Mouse (Mus musculus) midbrain, embryonic 11.5 days (tissue): ENCODE measurements around the gene Vps53. TPM values are rescaled to one million over a fixed set of nuclear protein-coding genes. Genes with fewer than 3 reads are reported as not detected.
A peak's percentile ranks its signal among the peaks of the same experiment; 100 is the strongest.
"Not testable (repeated sequence)": the region's sequence is repeated elsewhere in the genome, so short reads cannot be mapped to it uniquely, and the experiment has no call there.

Experiments
- ATAC-seq: fragments of 200-750 bp; cut with Nextera tagmentation; 2 replicates; pipeline ENCODE4 v1.8.0; 2017; ENCODE audit warnings: moderate TSS enrichment, moderate library complexity; ENCODE audit not compliant: low FRiP score
- DNase-seq: peaks from one replicate; pipeline ENCODE4 v3.0.0; 2015; ENCODE audit warnings: low spot score; ENCODE audit errors: missing footprints
- H3K27ac ChIP-seq: fragments of 300-500 bp; sonication (generic); 2 replicates; pipeline ENCODE4 v1.5.1; 2014; ENCODE audit warnings: low read depth, low read length
- H3K27me3 ChIP-seq: fragments of 300-500 bp; sonication (generic); 2 replicates; pipeline ENCODE4 v1.6.1; 2014; ENCODE audit warnings: mild to moderate bottlenecking, low read length, moderate library complexity, mixed read lengths; ENCODE audit not compliant: control insufficient read depth, insufficient read depth
- H3K36me3 ChIP-seq: fragments of 300-500 bp; sonication (generic); 2 replicates; pipeline ENCODE4 v1.6.1; 2014; ENCODE audit warnings: mild to moderate bottlenecking, low read length, moderate library complexity, mixed read lengths; ENCODE audit not compliant: control insufficient read depth, insufficient read depth
- H3K4me1 ChIP-seq: fragments of 300-500 bp; sonication (generic); 2 replicates; pipeline ENCODE4 v1.6.1; 2014; ENCODE audit warnings: low read length; ENCODE audit not compliant: control insufficient read depth, insufficient read depth
- H3K4me2 ChIP-seq: fragments of 300-500 bp; sonication (generic); 2 replicates; pipeline ENCODE4 v1.6.1; 2014; ENCODE audit warnings: mild to moderate bottlenecking, moderate library complexity
- H3K4me3 ChIP-seq: fragments of 300-500 bp; sonication (generic); 2 replicates; pipeline ENCODE4 v1.5.1; 2014; ENCODE audit warnings: low read depth, low read length
- H3K9ac ChIP-seq: fragments of 300-500 bp; sonication (generic); 2 replicates; pipeline ENCODE4 v1.6.1; 2014; ENCODE audit warnings: low read length
- H3K9me3 ChIP-seq: fragments of 300-500 bp; sonication (generic); 2 replicates; pipeline ENCODE4 v1.6.1; 2016; ENCODE audit warnings: low read length; ENCODE audit not compliant: control insufficient read depth
- WGBS: fragments of 180-500 bp; shearing (Covaris S2); extraction: QIAGEN DNeasy Blood & Tissue Kit; methylation state at CpG from one replicate; pipeline ENCODE4 v1.1.7; 2014; 5-methylcytosine and 5-hydroxymethylcytosine counted together
- polyA plus RNA-seq: library from polyadenylated mRNA; unstranded; fragments of >200 nt; fragmentation: Nextera tagmentation; extraction: Ambion mirVana; gene quantifications from 2 replicates; pipeline ENCODE4 v1.2.1, GENCODE M21; 2014

Vps53 gene
- polyA plus RNA-seq, 1 experiment from 2014 or later, result 44.2 TPM

DNA sequence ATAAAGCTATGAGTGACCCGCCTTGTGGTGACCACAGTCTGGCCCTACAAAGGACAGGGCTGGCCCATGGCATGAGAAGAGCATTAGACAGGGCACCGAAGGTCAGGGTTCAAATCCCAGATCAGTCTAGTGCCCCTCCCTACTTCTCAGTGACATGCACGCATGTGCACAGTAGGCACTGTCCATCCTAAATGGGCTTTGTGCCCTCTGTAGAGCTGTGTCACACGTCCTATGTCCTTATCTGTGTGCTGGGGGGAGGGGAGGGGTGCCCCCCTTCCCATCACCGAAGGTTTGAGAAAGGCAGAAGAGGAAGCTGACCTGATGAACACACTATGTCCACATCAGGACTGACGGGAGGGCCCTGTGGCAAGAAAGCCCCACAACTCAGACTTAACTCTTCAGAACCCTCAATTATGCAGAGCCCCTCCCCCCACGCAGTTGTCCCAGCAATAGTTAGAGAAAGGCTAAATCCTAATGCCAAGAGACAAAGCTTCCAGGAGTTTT lies 154.3 kb downstream of the Vps53 start:
- H3K36me3 ChIP-seq, result no peaks in the 10 kb centered on the region
- peaks cover 3% of the 10 kb centered on the region; the same call in 1 of the 2 replicates for H3K27me3 ChIP-seq
- DNase-seq, result no peak
- no peak for ATAC-seq
- H3K9me3 ChIP-seq, result no peaks in the 10 kb centered on the region
- peaks cover 14% of the 10 kb centered on the region for H3K4me1 ChIP-seq
- H3K27ac ChIP-seq, result no peak overlapping the region
- no peak overlapping the region for H3K4me3 ChIP-seq
- WGBS, result 47% methylated on average over 7 of the region's 7 CpGs
- no peak overlapping the region for H3K9ac ChIP-seq
- H3K4me2 ChIP-seq, result no peak overlapping the region

DNA sequence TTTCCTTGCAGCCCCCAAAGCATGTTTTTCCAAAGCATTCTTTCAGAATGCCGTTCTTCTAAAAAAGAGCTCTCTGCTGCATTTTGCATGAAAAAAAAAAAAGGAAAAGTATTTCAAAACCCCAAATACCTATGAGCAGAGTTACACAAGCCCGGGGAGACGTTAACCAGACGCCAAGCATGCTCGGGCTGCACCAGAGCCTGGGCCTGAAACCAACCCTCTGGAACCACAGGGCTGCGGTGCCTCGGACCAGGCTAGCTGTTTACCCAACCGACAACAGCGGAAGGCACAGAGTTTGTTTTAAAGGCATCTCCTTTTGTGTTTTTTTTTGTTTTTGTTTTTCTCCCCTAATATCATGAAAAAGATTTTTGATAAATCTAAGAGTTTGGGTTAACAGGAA lies 158.5 kb downstream of the Vps53 start:
- H3K4me2 ChIP-seq, result no peak overlapping the region
- no peak overlapping the region for H3K9ac ChIP-seq
- DNase-seq (no peak), ATAC-seq (no peak)
- H3K9me3 ChIP-seq, result no peaks in the 10 kb centered on the region
- no peaks in the 10 kb centered on the region for H3K27me3 ChIP-seq
- no peak overlapping the region for H3K27ac ChIP-seq
- no peaks in the 10 kb centered on the region for H3K36me3 ChIP-seq
- WGBS, result 86% methylated on average over 9 of the region's 9 CpGs
- no peak overlapping the region for H3K4me3 ChIP-seq
- H3K4me1 ChIP-seq, result peaks cover 6% of the 10 kb centered on the region

DNA sequence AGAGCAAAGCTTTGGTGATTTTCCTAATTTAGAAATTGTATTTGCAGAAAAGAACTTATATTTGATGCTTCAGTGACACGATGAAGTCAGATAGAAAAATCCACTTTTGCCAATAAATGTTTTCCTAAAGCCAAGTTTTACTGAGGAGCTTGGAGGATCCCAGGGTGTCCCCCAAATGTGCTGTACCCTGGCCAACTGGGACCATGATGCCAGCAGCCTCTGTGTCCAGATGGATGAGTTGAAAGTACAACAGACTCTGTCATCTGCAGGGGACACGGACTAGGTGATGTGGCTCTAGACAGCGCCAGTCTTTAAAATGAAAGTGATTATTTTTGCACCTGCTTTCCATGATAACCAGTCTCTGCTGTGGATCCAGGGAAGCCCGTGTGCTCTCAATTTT lies 159.6 kb downstream of the Vps53 start:
- H3K9me3 ChIP-seq, result no peaks in the 10 kb centered on the region
- no peak overlapping the region for H3K27ac ChIP-seq
- H3K4me3 ChIP-seq, result no peak overlapping the region
- DNase-seq (no peak), ATAC-seq (no peak)
- no peaks in the 10 kb centered on the region for H3K4me1 ChIP-seq
- H3K4me2 ChIP-seq, result no peak overlapping the region
- no peak overlapping the region for H3K9ac ChIP-seq
- no peaks in the 10 kb centered on the region for H3K27me3 ChIP-seq
- 92% methylated on average over 4 of the region's 4 CpGs for WGBS
- no peaks in the 10 kb centered on the region for H3K36me3 ChIP-seq

GRCm38 (mm10) chr11:76015814-76016213 lies 163.6 kb downstream of the Vps53 start:
- 88% methylated on average over 4 of the region's 4 CpGs for WGBS
- no peaks in the 10 kb centered on the region for H3K9me3 ChIP-seq
- no peaks in the 10 kb centered on the region for H3K36me3 ChIP-seq
- H3K4me2 ChIP-seq, result no peak overlapping the region
- no peak overlapping the region for H3K4me3 ChIP-seq
- H3K9ac ChIP-seq, result no peak overlapping the region
- ATAC-seq (no peak), DNase-seq (no peak)
- no peak overlapping the region for H3K27ac ChIP-seq
- H3K4me1 ChIP-seq, result no peaks in the 10 kb centered on the region
- no peaks in the 10 kb centered on the region for H3K27me3 ChIP-seq

DNA sequence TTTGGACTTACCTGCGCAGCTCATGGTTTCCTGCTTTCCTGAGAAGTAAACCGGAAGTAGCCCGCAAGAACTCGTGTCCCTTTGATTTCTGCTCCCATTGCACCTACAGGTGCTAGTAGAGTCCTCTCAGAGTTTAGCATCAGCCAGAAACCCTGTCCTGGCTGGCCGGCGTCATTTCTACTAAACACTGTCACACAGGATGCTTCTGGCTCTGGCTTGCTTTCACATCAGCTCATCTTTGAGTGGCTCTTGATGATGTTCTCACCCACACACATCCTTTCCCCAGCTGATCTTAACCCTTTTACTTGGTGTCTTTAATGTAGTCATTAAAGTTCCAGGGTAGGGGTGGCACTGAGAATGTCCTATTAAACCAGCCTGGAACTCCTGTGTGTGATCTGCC lies 164.2 kb downstream of the Vps53 start:
- Histone ChIP-seq H3K9ac (no peak overlapping the region), H3K9me3 (no peaks in the 10 kb centered on the region), H3K4me1 (no peaks in the 10 kb centered on the region), H3K4me2 (no peak overlapping the region), H3K27ac (no peak overlapping the region), H3K4me3 (no peak overlapping the region), H3K27me3 (no peaks in the 10 kb centered on the region), H3K36me3 (no peaks in the 10 kb centered on the region)
- no peak for DNase-seq
- 89% methylated on average over 6 of the region's 6 CpGs for WGBS
- no peak for ATAC-seq

- Histone ChIP-seq H3K4me1 (no peaks in the 10 kb centered on the region), H3K4me3 (no peak overlapping the region), H3K27me3 (no peaks in the 10 kb centered on the region), H3K4me2 (no peak overlapping the region), H3K27ac (no peak overlapping the region), H3K36me3 (no peaks in the 10 kb centered on the region), H3K9me3 (no peaks in the 10 kb centered on the region), H3K9ac (no peak overlapping the region)
- 90% methylated on average over 9 of the region's 9 CpGs for WGBS
- ATAC-seq (no peak), DNase-seq (no peak)
Measured at GRCm38 (mm10) chr11:76010838-76011624, 168.4 kb downstream of the Vps53 start.

- Histone ChIP-seq H3K4me1 (no peaks in the 10 kb centered on the region), H3K9me3 (no peaks in the 10 kb centered on the region), H3K4me2 (no peak overlapping the region), H3K36me3 (no peaks in the 10 kb centered on the region), H3K4me3 (no peak overlapping the region), H3K27ac (no peak overlapping the region), H3K9ac (no peak overlapping the region), H3K27me3 (no peaks in the 10 kb centered on the region)
- WGBS, result 82% methylated on average over 6 of the region's 6 CpGs
- no peak for ATAC-seq
- DNase-seq, result peak; percentile 51
Measured at GRCm38 (mm10) chr11:76009101-76009500, 170.3 kb downstream of the Vps53 start.

DNA sequence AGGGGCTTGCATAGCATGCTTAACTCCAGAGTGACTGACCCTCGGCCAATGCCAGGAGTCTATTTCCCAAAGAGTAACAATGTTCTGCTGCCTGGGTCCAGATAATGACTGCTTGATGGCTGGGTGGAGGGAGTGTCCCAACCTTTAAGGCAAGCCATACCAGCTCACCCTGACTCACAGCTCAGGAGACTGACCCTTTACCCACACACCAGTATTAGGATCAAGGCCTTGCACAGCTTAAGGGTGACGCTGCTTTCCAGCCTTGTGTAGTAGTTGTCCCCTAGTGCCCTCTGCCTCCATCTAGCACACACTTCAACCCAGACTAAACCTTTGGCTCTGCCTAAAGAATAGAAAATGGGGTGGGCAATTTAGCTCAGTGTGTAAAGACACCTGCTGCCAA lies 171.3 kb downstream of the Vps53 start:
- DNase-seq (peak; percentile 41), ATAC-seq (no peak)
- Histone ChIP-seq H3K36me3 (no peaks in the 10 kb centered on the region), H3K4me2 (no peak overlapping the region), H3K27ac (no peak overlapping the region), H3K9me3 (no peaks in the 10 kb centered on the region), H3K4me1 (no peaks in the 10 kb centered on the region), H3K27me3 (no peaks in the 10 kb centered on the region), H3K9ac (no peak overlapping the region), H3K4me3 (no peak overlapping the region)
- 85% methylated on average over 2 of the region's 2 CpGs for whole genome bisulfite sequencing

- H3K9me3 ChIP-seq, ATAC-seq, H3K4me2 ChIP-seq, DNase-seq, H3K27me3 ChIP-seq, H3K27ac ChIP-seq, H3K4me1 ChIP-seq, H3K4me3 ChIP-seq, H3K9ac ChIP-seq, H3K36me3 ChIP-seq: not testable (repeated sequence)
- 92% methylated on average over 7 of the region's 7 CpGs for WGBS
Measured at GRCm38 (mm10) chr11:76004276-76004675, 175.2 kb downstream of the Vps53 start.
